Mouse (Mus musculus) stomach, postnatal 0 days (tissue): ENCODE measurements around the gene Mvk.

Experiments used
- CTCF ChIP-seq: IDR thresholded peaks from 2 replicates; pipeline ENCODE4 v1.5.1; 2016; ENCODE audit warnings: antibody characterized with exemption, low read depth, mild to moderate bottlenecking, moderate library complexity
- EP300 ChIP-seq: optimal IDR thresholded peaks from 2 replicates; pipeline ENCODE3; 2016; ENCODE audit warnings: antibody characterized with exemption

- TF ChIP-seq CTCF (no peak), EP300 (no peak)
These were observed 23.4 kb downstream of the Mvk start for GRCm38 (mm10) chr5:114467430-114467829.
